Mouse (Mus musculus): ENCODE data around the gene Btbd9.

DNA sequence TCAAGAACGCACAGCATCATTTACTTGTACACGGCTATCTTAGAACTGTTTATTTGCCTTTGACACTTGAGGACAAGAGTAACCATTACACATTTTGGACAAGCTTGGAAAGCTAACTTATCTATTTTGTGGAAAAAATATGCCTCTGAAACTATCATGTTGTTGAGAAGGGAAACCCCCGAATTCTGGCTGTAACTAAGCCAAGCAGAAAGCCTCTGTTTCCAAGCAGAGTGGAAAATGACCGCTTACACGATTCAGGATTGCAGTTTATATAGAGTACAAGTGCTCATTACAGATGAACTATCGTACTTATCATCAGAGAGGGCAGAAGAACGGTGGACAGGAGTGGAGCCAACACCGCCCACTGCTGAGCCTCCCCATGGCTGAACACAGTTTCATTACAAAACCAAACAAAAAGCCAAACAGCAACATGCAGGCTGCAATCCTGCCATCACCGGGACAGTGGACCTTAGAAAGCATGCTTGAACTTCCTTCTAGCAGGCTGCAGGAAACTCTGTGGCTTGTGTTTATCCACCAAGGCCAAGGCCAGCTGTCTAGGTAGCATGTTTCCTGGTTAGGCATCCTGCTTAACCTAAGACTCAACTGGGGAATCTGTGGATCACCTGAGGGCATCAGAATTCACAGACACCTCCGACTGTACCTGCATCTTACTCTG lies 314.8 kb downstream of the Btbd9 start:
- TF ChIP-seq MYOG (IDR thresholded peaks at IDR 0.05; ENCODE audit: control insufficient read depth, extremely low read depth, insufficient read length) (no peak), USF1 (IDR thresholded peaks at IDR 0.05; ENCODE audit: low read depth) (no peak), CTCF (IDR thresholded peaks at IDR 0.05; ENCODE audit: control insufficient read depth, insufficient read depth, insufficient read length) (no peak), MAX (IDR thresholded peaks at IDR 0.05) (no peak), CEBPB (IDR thresholded peaks at IDR 0.05; ENCODE audit: low read depth) (no peak)

All from C2C12 (cell line).